Mouse (Mus musculus): ENCODE data around the gene Fbxo24.
"Not testable (repeated sequence)": the region's sequence is repeated elsewhere in the genome, so short reads cannot be mapped to it uniquely, and the experiment has no call there.

DNA sequence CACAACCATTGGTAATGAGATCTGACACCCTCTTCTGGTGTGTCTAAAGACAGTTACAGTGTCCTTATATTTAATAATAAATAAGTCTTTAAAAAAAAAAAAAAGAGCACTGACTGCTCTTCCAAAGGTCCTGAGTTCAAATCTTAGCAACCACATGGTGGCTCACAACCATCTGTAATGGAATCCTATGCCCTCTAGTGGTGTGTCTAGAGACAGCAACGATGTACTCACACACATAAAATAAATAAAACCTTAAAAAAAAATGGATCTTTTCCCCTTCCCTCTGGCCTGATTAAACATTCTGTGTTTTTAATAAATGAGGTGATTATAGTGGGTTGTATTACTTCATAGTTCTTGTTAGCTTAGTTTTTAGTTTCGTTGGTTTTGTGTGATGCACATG is 13.9 kb downstream of the Fbxo24 start:
- TF ChIP-seq CTCF (IDR thresholded peaks at IDR 0.05; ENCODE audit: borderline replicate concordance, control insufficient read depth, extremely low read depth, insufficient read depth, low read length, poor library complexity); POLR2A (IDR thresholded peaks at IDR 0.05; ENCODE audit: control insufficient read depth, extremely low read depth, insufficient read depth, low read length, poor library complexity): not testable (repeated sequence)

All from thymus, adult 2 months (tissue).